In the genomic region with DNA sequence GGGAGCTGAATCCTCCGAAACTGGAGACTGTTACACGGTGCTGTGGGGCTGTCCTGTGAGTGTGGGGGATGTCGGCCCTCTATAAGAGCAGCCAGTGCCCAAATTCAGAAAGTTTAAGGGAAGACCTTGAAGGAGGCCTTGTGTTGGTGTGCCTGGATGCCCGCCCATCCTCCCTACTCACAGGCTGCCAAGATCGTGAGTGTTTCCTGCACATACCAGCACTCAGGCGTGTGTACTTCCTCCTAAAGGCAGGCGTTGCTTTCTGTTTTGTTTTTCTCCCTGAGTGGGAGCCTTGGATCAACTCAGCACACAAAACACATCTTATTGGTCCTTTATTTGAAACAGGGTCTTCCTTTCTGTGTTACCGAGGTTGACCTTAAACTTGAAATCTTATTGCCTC, we compare ENCODE assay signal across 22 mouse cellular contexts. TPM values are rescaled to one million over a fixed set of nuclear protein-coding genes. Genes with fewer than 3 reads are reported as not detected.
A peak's percentile ranks its signal among the peaks of the same experiment; 100 is the strongest.
DNase-seq lines count a peak whose midpoint lies in the region; ATAC-seq and TF ChIP-seq lines count a peak whose summit lies in the region.
"Had no signal": no experiment of that assay in that cellular context is flagged by ENCODE, and none has a peak within 500 bp of the region (broad histone marks: within the 10 kb centered on the region; RNA-seq: fewer than 3 reads in every experiment).

No protein-coding gene starts in this region.

- H3K36me3 ChIP-seq in small intestine, adult 2 months (ENCODE audit: control insufficient read depth, insufficient read depth, low read length): no peaks in the 10 kb centered on the region
- peaks cover 18% of the 10 kb centered on the region for H3K36me3 ChIP-seq in hindbrain, embryonic 13.5 days
- H3K36me3 ChIP-seq: stomach, embryonic 15.5 days had no signal

- peak; percentile 78; the same call in 1 of the 2 replicates for ATAC-seq in frontal cortex, adult (ENCODE audit: low TSS enrichment)
- ATAC-seq in common myeloid progenitor, adult 5-6 weeks (replicated peaks; ENCODE audit: low read depth, poor library complexity, severe bottlenecking): peak; percentile 55
- ATAC-seq in hindbrain, embryonic 13.5 days (ENCODE audit: low FRiP score): no peak
- ATAC-seq in activated CD4-positive, CD25-positive, alpha-beta regulatory T cell, adult 4 months: no peak
- ATAC-seq: hindbrain, postnatal 0 days; midbrain, embryonic 13.5 days had no signal

- H3K27ac ChIP-seq in small intestine, adult 2 months (ENCODE audit: insufficient read depth, low read depth, low read length): peak overlapping the region; percentile 32; the same call in 1 of the 2 replicates
- no peak overlapping the region for H3K27ac ChIP-seq in hindbrain, embryonic 13.5 days
- H3K27ac ChIP-seq: forebrain, embryonic 12.5 days; hindbrain, postnatal 0 days; midbrain, embryonic 13.5 days; neural tube, embryonic 15.5 days had no signal

- no peak for TF ChIP-seq POLR2A in lung, adult 2 months (IDR thresholded peaks at IDR 0.05; ENCODE audit: borderline replicate concordance, extremely low read depth, low read depth, low read length)
- TF ChIP-seq POLR2A in small intestine, adult 2 months (IDR thresholded peaks at IDR 0.05; ENCODE audit: low read depth, low read length): no peak

- peaks cover 3% of the 10 kb centered on the region; the same call in 1 of the 2 replicates for H3K4me1 ChIP-seq in lung, adult 2 months (ENCODE audit: control insufficient read depth, insufficient read depth, low read length)
- H3K4me1 ChIP-seq in small intestine, adult 2 months (ENCODE audit: control insufficient read depth, insufficient read depth, insufficient read length, low read length): peaks cover 24% of the 10 kb centered on the region
- H3K4me1 ChIP-seq in hindbrain, embryonic 13.5 days (replicated peaks): 0 out of 2 replicates have a peak, but pooled peaks cover 8% of the 10 kb centered on the region
- H3K4me1 ChIP-seq: forebrain, embryonic 12.5 days; midbrain, embryonic 13.5 days; stomach, embryonic 15.5 days had no signal

- 49% methylated on average over 8 of the region's 8 CpGs for WGBS in lung, adult 2 months
- WGBS in small intestine, adult 2 months: 46% methylated on average over 8 of the region's 8 CpGs
- whole genome bisulfite sequencing in hindbrain, embryonic 13.5 days: 89% methylated on average over 8 of the region's 8 CpGs

- TF ChIP-seq CTCF in lung, adult 2 months (IDR thresholded peaks at IDR 0.05; ENCODE audit: insufficient read depth, low read length): no peak
- TF ChIP-seq CTCF in small intestine, adult 2 months (IDR thresholded peaks at IDR 0.05; ENCODE audit: extremely low read depth, insufficient read length, insufficient replicate concordance, low read depth, low read length): no peak

- no peak overlapping the region for H3K4me3 ChIP-seq in lung, adult 2 months (replicated peaks; ENCODE audit: extremely low read depth, low read depth, low read length)
- no peak overlapping the region for H3K4me3 ChIP-seq in small intestine, adult 2 months (ENCODE audit: low read depth, low read length)
- no peak overlapping the region for H3K4me3 ChIP-seq in hindbrain, embryonic 13.5 days
- H3K4me3 ChIP-seq: forebrain, embryonic 12.5 days; midbrain, embryonic 13.5 days; myocyte; neural tube, embryonic 15.5 days; stomach, embryonic 15.5 days had no signal

- no peaks in the 10 kb centered on the region for H3K9me3 ChIP-seq in hindbrain, embryonic 13.5 days
- H3K9me3 ChIP-seq: forebrain, embryonic 12.5 days; midbrain, embryonic 13.5 days; neural tube, embryonic 15.5 days; stomach, embryonic 15.5 days had no signal

- no peak overlapping the region for H3K9ac ChIP-seq in hindbrain, embryonic 13.5 days
- H3K9ac ChIP-seq: forebrain, embryonic 12.5 days; liver, postnatal 0 days; midbrain, embryonic 13.5 days; neural tube, embryonic 15.5 days; stomach, embryonic 15.5 days had no signal

- no peak overlapping the region for H3K4me2 ChIP-seq in hindbrain, embryonic 13.5 days
- H3K4me2 ChIP-seq: forebrain, embryonic 12.5 days; heart, embryonic 11.5 days; midbrain, embryonic 13.5 days; neural tube, embryonic 15.5 days had no signal

- no peaks in the 10 kb centered on the region for H3K27me3 ChIP-seq in small intestine, adult 2 months (ENCODE audit: control insufficient read depth, insufficient read depth, low read length)
- no peaks in the 10 kb centered on the region for H3K27me3 ChIP-seq in hindbrain, embryonic 13.5 days
- H3K27me3 ChIP-seq: forebrain, embryonic 12.5 days; midbrain, embryonic 13.5 days; neural tube, embryonic 15.5 days; stomach, embryonic 15.5 days had no signal

- DNase-seq in frontal cortex, postnatal 10 days (ENCODE audit: low spot score in 2 of 2): no peak
- DNase-seq in lung, postnatal 36 days: peak; percentile 21
- DNase-seq in lung, adult 2 months: no peak
- DNase-seq: cerebellum, postnatal 14 days; gastrocnemius, postnatal 36 days; layer of hippocampus, postnatal 36 days; liver; liver, postnatal 0 days; retina, postnatal 1 day; thymus, postnatal 36 days had no signal

RNA-seq across cellular contexts. Expression of gene Spire2, which starts 9.7 kb away (rescaled TPM):
- polyA plus RNA-seq in lung, adult 2 months (2012; rRNA removed): 5.2 TPM in 2 replicates
- total RNA-seq in common myeloid progenitor, adult 5-6 weeks (2017): 2.9 TPM in 2 replicates
- polyA plus RNA-seq in small intestine, adult 2 months (2012; rRNA removed): 20.9 and 56.2 TPM in 2 replicates
- polyA plus RNA-seq in hindbrain, embryonic 13.5 days (2015; fragmentation: Nextera tagmentation; extraction: Ambion mirVana): 39.1 and 39.6 TPM in 2 replicates
- not detected for polyA plus RNA-seq in activated CD4-positive, CD25-positive, alpha-beta regulatory T cell, adult 4 months (2017; shearing (Covaris generic))

RNA-seq across cellular contexts. Expression of gene Fanca, which starts 23.9 kb away (rescaled TPM):
- 17.8 and 21.8 TPM in 2 replicates for polyA plus RNA-seq in lung, adult 2 months (2012; rRNA removed)
- 23.1 and 43.3 TPM in 2 replicates for total RNA-seq in common myeloid progenitor, adult 5-6 weeks (2017)
- 10.9 and 14.1 TPM in 2 replicates for polyA plus RNA-seq in small intestine, adult 2 months (2012; rRNA removed)
- polyA plus RNA-seq in hindbrain, embryonic 13.5 days (2015; fragmentation: Nextera tagmentation; extraction: Ambion mirVana): 7.8 and 11.1 TPM in 2 replicates
- 1 to 10 TPM; 4.2 to 5.3 TPM for polyA plus RNA-seq in activated CD4-positive, CD25-positive, alpha-beta regulatory T cell, adult 4 months (2017; shearing (Covaris generic))

RNA-seq across cellular contexts. Expression of gene Tcf25, which starts 31.3 kb away (rescaled TPM):
- 150 and 188 TPM in 2 replicates for polyA plus RNA-seq in lung, adult 2 months (2012; rRNA removed)
- 105 and 176 TPM in 2 replicates for total RNA-seq in common myeloid progenitor, adult 5-6 weeks (2017)
- polyA plus RNA-seq in small intestine, adult 2 months (2012; rRNA removed): 82.6 and 128 TPM in 2 replicates
- 273 and 284 TPM in 2 replicates for polyA plus RNA-seq in hindbrain, embryonic 13.5 days (2015; fragmentation: Nextera tagmentation; extraction: Ambion mirVana)
- polyA plus RNA-seq in activated CD4-positive, CD25-positive, alpha-beta regulatory T cell, adult 4 months (2017; shearing (Covaris generic)): 10 to 100 TPM; 84.9 to 92.3 TPM

Comparison
In these comparisons a context has a peak if more than half of its experiments do, and no peak if none do; other contexts are left out.
1. ATAC-seq: peak in frontal cortex, adult (single experiment) and common myeloid progenitor, adult 5-6 weeks (single experiment); none in hindbrain, embryonic 13.5 days (single experiment) and activated CD4-positive, CD25-positive, alpha-beta regulatory T cell, adult 4 months (single experiment).